Mouse (Mus musculus) myocyte (in vitro differentiated cells): ENCODE data around the gene Anapc4.

Experiments
- POLR2A ChIP-seq: IDR thresholded peaks from one replicate; pipeline ENCODE4 v1.6.1; 2011; ENCODE audit warnings: low read depth, mild to moderate bottlenecking, control low read depth, moderate library complexity; ENCODE audit not compliant: insufficient read length
- SRF ChIP-seq: IDR thresholded peaks from one replicate; pipeline ENCODE4 v1.6.1; 2011; ENCODE audit warnings: low read depth; ENCODE audit not compliant: control insufficient read depth, insufficient read length

DNA sequence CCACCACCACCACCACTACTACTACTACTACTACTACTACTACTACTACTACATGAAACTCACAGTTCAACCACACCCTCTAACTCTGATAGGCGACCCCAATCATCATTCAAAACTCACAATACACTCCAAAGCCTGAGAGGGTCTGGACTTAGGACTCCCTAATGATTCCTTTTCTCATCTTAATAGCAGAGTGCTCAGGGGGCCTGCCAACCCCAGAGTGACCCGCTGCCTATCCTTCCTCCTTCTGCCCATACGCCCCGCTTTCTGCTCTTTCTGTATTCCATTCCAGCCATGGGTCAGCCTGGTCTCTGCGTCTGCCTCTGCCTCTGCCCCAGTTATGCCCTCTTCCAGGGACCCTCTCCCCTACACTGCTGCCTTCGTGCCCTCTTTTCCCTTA lies 46.1 kb downstream of the Anapc4 start:
- no peak for TF ChIP-seq POLR2A
- no peak for TF ChIP-seq SRF
